Mouse (Mus musculus) megakaryocyte, embryonic 14.5 days (primary cell): ENCODE measurements around the gene Pik3cd.

ENCODE experiments used
- FLI1 ChIP-seq: IDR thresholded peaks from 2 replicates; pipeline ENCODE4 v1.6.1; 2012; ENCODE audit warnings: low read length, inconsistent platforms, mixed read lengths
- GATA1 ChIP-seq: IDR thresholded peaks from 3 replicates; pipeline ENCODE4 v1.6.1; 2012; ENCODE audit warnings: mixed read lengths, low read length, inconsistent platforms, borderline replicate concordance

- no peak for TF ChIP-seq FLI1
- TF ChIP-seq GATA1, result no peak
Measured at GRCm38 (mm10) chr4:149723855-149724731, 21.7 kb upstream of the Pik3cd start.
